Mouse (Mus musculus) ES-Bruce4 (cell line): ENCODE measurements around the gene Tspan31. TPM values are rescaled to one million over a fixed set of nuclear protein-coding genes. Genes with fewer than 3 reads are reported as not detected.

ENCODE experiments used
- H3K27ac ChIP-seq: 2 replicates; pipeline ENCODE4 v1.5.1; 2012; ENCODE audit warnings: low read length, inconsistent platforms; ENCODE audit not compliant: insufficient read depth
- H3K27me3 ChIP-seq: 2 replicates; pipeline ENCODE4 v1.6.1; 2012; ENCODE audit warnings: mild to moderate bottlenecking, low read length, inconsistent platforms; ENCODE audit not compliant: control insufficient read depth, poor library complexity, insufficient read depth, severe bottlenecking
- H3K36me3 ChIP-seq: 2 replicates; pipeline ENCODE4 v1.6.1; 2012; ENCODE audit warnings: inconsistent platforms, mild to moderate bottlenecking, low read length, moderate library complexity; ENCODE audit not compliant: control insufficient read depth, poor library complexity, insufficient read depth, severe bottlenecking
- H3K4me1 ChIP-seq: one replicate; pipeline ENCODE4 v1.8.1; 2011; ENCODE audit warnings: low read length; ENCODE audit not compliant: control insufficient read depth, insufficient read depth
- H3K4me3 ChIP-seq: 2 replicates; pipeline ENCODE4 v1.5.1; 2011; ENCODE audit warnings: low read depth, mild to moderate bottlenecking, low read length
- H3K9ac ChIP-seq: 2 replicates; pipeline ENCODE4 v1.6.1; 2012; ENCODE audit warnings: low read depth, mild to moderate bottlenecking, inconsistent platforms; ENCODE audit not compliant: poor library complexity, severe bottlenecking
- H3K9me3 ChIP-seq: replicated peaks from 2 replicates; pipeline ENCODE4 v1.6.1; 2012; ENCODE audit warnings: mild to moderate bottlenecking, low read length, inconsistent platforms; ENCODE audit not compliant: control insufficient read depth, poor library complexity, insufficient read depth, severe bottlenecking
- CTCF ChIP-seq: IDR thresholded peaks from one replicate; pipeline ENCODE4 v1.8.1; 2011; ENCODE audit warnings: low read depth, low read length
- EP300 ChIP-seq: IDR thresholded peaks from 2 replicates; pipeline ENCODE4 v1.6.1; 2011; ENCODE audit warnings: low read depth, low read length; ENCODE audit not compliant: insufficient read depth
- POLR2A ChIP-seq: IDR thresholded peaks from one replicate; pipeline ENCODE4 v1.8.1; 2011; ENCODE audit warnings: low read length; ENCODE audit not compliant: insufficient read depth
- polyA plus RNA-seq: library from polyadenylated mRNA; stranded (reverse); fragments of >200 nt; gene quantifications from 2 replicates; pipeline ENCODE4 v1.2.4, GENCODE M21; 2011; ENCODE audit warnings: low read depth; ENCODE audit not compliant: missing spikeins, insufficient read depth, insufficient read length

Tspan31 gene
- polyA plus RNA-seq, 1 experiment: 75.9 TPM

GRCm38 (mm10) chr10:127050119-127050474, 20.0 kb downstream of the Tspan31 start:
- Histone ChIP-seq H3K9ac (no peak overlapping the region), H3K4me3 (no peak overlapping the region), H3K4me1 (no peaks in the 10 kb centered on the region), H3K27me3 (no peaks in the 10 kb centered on the region), H3K27ac (no peak overlapping the region), H3K36me3 (no peaks in the 10 kb centered on the region), H3K9me3 (no peaks in the 10 kb centered on the region)
- TF ChIP-seq EP300 (no peak), CTCF (no peak), POLR2A (no peak)

- Histone ChIP-seq H3K27ac (no peak overlapping the region), H3K9me3 (no peaks in the 10 kb centered on the region), H3K4me1 (no peaks in the 10 kb centered on the region), H3K27me3 (no peaks in the 10 kb centered on the region), H3K4me3 (peak overlapping the region; percentile 44), H3K36me3 (0 out of 2 replicates have a peak, but pooled peaks cover 2% of the 10 kb centered on the region), H3K9ac (peak overlapping the region; percentile 7)
- TF ChIP-seq CTCF (peak; percentile 61), EP300 (no peak), POLR2A (no peak)
Observed at GRCm38 (mm10) chr10:127049395-127050118, 20.5 kb downstream of the Tspan31 start.

- Histone ChIP-seq H3K36me3 (0 out of 2 replicates have a peak, but pooled peaks cover 4% of the 10 kb centered on the region), H3K9ac (peak overlapping the region; percentile 7), H3K27ac (no peak overlapping the region), H3K27me3 (no peaks in the 10 kb centered on the region), H3K9me3 (no peaks in the 10 kb centered on the region), H3K4me1 (no peaks in the 10 kb centered on the region), H3K4me3 (peak overlapping the region; percentile 44)
- no peak for TF ChIP-seq EP300
- no peak for TF ChIP-seq CTCF
- no peak for TF ChIP-seq POLR2A
Observed at GRCm38 (mm10) chr10:127048608-127049394, 21.3 kb downstream of the Tspan31 start.

DNA sequence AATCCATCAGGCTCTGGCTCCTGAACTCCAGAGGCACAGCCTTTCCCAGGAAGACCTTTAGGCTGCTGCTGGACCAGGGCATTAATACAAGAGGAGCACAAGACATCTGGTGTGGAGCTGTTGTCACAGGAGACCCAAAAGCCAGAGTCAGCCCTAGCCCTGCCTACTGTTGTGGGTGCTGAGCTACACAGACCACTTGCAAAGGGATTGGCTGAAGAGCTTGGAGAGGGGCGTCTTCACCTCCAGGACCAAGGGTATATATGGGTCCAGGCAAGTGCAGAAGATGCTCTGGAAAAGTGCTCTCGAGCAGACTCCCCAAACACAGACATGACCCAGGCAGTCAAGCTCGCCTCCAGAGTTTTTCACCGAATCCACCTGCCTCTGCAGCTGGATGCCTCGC, 22.1 kb downstream of the Tspan31 start, which contains the start of gene Cyp27b1:
Gene Cyp27b1 (plus strand): TSS at position 297 of the 400 bp plus-strand sequence.
- no peak for TF ChIP-seq CTCF
- no peak for TF ChIP-seq EP300
- no peak for TF ChIP-seq POLR2A
- peak within 1 kb of the TSS; percentile 44 for H3K4me3 ChIP-seq
- no peak within 1 kb of the TSS for H3K27ac ChIP-seq
- no peaks in the 10 kb centered on the region for H3K27me3 ChIP-seq
- H3K36me3 ChIP-seq: 0 out of 2 replicates have a peak, but pooled peaks cover 4% of the 10 kb centered on the region
- H3K9ac ChIP-seq: peak within 1 kb of the TSS; percentile 7
- H3K9me3 ChIP-seq: no peaks in the 10 kb centered on the region
- no peaks in the 10 kb centered on the region for H3K4me1 ChIP-seq

DNA sequence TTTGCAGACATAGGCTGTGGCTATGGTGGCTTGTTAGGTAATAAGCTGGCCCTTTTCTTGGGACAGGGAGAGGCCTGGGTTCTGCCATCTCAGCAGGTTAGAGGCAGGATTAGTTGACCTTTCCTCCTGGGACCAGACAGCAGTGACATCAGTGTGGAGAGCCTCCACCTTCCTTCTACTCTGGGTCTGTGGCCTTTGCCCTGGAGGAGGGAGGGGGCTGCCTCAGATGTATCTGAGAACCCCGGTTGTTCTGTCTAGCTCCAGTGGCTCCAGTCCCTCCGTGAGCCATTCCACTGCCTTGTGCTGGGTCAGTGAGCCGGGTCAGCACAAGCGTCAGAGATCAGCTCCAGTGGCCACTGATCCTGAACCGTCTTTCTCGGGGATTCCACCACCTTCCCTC, 26.9 kb downstream of the Tspan31 start:
- no peaks in the 10 kb centered on the region for H3K27me3 ChIP-seq
- H3K4me3 ChIP-seq: no peak overlapping the region
- H3K27ac ChIP-seq: no peak overlapping the region
- no peak overlapping the region for H3K9ac ChIP-seq
- no peak for TF ChIP-seq EP300
- no peak for TF ChIP-seq POLR2A
- TF ChIP-seq CTCF: no peak
- no peaks in the 10 kb centered on the region for H3K4me1 ChIP-seq
- 0 out of 2 replicates have a peak, but pooled peaks cover 4% of the 10 kb centered on the region for H3K36me3 ChIP-seq
- H3K9me3 ChIP-seq: no peaks in the 10 kb centered on the region
